Mouse (Mus musculus) limb, embryonic 10.5 days (tissue): Measurements from ENCODE around the gene Itm2b. TPM values are rescaled to one million over a fixed set of nuclear protein-coding genes. Genes with fewer than 3 reads are reported as not detected.

Source experiments
- DNase-seq: peaks from one replicate; pipeline ENCODE4 v3.0.0-alpha.2; 2017; ENCODE audit warnings: low spot score
- H3K27ac ChIP-seq: fragments of 300-500 bp; sonication (generic); 2 replicates; pipeline ENCODE4 v1.5.1; 2016; ENCODE audit warnings: mild to moderate bottlenecking
- H3K27me3 ChIP-seq: fragments of 300-500 bp; sonication (generic); 2 replicates; pipeline ENCODE4 v1.6.1; 2016; ENCODE audit warnings: low read depth, mild to moderate bottlenecking; ENCODE audit not compliant: poor library complexity, severe bottlenecking
- H3K36me3 ChIP-seq: fragments of 300-500 bp; sonication (generic); 2 replicates; pipeline ENCODE4 v1.6.1; 2016; ENCODE audit warnings: mild to moderate bottlenecking, moderate library complexity
- H3K4me1 ChIP-seq: fragments of 300-500 bp; sonication (generic); 2 replicates; pipeline ENCODE4 v1.6.1; 2016
- H3K4me3 ChIP-seq: fragments of 300-500 bp; sonication (generic); 2 replicates; pipeline ENCODE4 v1.5.1; 2016; ENCODE audit warnings: mild to moderate bottlenecking, moderate library complexity
- H3K9me3 ChIP-seq: fragments of 300-500 bp; sonication (generic); replicated peaks from 2 replicates; pipeline ENCODE4 v1.6.1; 2016; ENCODE audit warnings: mild to moderate bottlenecking
- WGBS: fragments of 180-500 bp; shearing (Covaris S2); methylation state at CpG from one replicate; pipeline ENCODE4 v1.1.7; 2016; 5-methylcytosine and 5-hydroxymethylcytosine counted together
- polyA plus RNA-seq: library from polyadenylated mRNA; unstranded; fragments of >200 nt; fragmentation: Nextera tagmentation; extraction: Ambion mirVana; gene quantifications from 2 replicates; pipeline ENCODE4 v1.2.1, GENCODE M21; 2016

Gene Itm2b
- polyA plus RNA-seq, 1 experiment from 2014 or later = 269 TPM

DNA sequence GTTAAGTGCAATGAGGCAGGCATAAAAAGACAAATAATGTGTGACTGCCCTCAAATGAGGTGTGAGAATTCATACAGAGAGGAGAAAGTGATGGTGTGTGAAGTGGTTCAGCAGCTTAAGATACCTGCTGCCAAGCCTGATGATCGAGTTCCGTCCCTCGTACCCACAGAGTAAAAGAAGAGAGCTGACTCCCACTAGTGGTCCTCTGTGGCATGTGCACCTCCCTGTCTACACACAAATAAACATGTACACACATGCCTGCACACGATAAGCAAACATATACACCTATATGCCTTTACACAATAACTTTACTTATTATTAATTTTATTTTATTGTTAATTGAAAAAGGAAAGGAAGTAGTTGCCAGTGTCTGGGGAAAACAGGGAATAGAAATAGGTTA is 39.5 kb downstream of the Itm2b start:
- H3K4me3 ChIP-seq = no peak overlapping the region
- DNase-seq = no peak

DNA sequence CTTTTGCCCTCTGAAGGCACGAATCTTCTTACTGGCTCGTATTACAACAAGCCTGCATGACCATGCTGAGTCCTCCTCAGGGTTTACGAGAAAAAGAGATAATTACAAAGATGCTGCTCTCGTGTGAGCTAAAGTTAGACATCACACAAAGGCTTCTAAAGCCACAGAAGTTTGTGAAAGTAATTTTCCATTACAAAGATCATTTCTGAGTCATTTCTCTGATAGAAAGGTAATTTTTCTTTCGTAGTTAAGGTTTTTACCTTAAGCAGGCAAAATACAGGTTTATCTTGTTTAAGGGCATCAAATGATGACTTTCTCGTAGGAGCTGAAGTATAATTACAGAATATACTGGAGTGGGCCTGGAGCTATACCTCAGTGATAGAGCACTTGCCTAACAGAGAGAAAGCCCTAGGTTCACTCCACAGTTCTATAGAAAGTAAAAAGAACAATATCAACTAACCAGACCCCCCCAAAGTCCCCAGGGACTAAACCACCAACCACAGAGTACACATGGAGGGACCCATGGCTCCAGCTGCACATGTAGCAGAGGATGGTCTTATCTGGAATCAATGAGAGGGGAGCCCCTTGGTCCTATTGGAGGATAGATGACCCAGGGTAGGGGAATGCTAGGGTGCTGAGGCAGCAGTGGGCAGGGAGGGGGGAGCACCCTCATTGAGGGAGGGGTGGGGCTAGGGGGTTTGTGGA is 44.9 kb downstream of the Itm2b start:
- Histone ChIP-seq H3K9me3 (no peaks in the 10 kb centered on the region), H3K4me3 (no peak overlapping the region), H3K27me3 (no peaks in the 10 kb centered on the region), H3K36me3 (no peaks in the 10 kb centered on the region), H3K4me1 (no peaks in the 10 kb centered on the region), H3K27ac (no peak overlapping the region)
- 53% methylated on average over 6 of the region's 6 CpGs for WGBS
- DNase-seq = no peak

More for the DNA sequence above, 39.5 kb downstream of the Itm2b start:
- no peaks in the 10 kb centered on the region for H3K27me3 ChIP-seq
- H3K4me1 ChIP-seq = peaks cover 4% of the 10 kb centered on the region; the same call in 1 of the 2 replicates
- H3K27ac ChIP-seq = no peak overlapping the region
- no peaks in the 10 kb centered on the region for H3K36me3 ChIP-seq
- no peaks in the 10 kb centered on the region for H3K9me3 ChIP-seq
- 90% methylated on average over 4 of the region's 4 CpGs for WGBS

GRCm38 (mm10) chr14:73339615-73340014 is 45.5 kb downstream of the Itm2b start:
- Histone ChIP-seq H3K27ac (no peak overlapping the region), H3K27me3 (no peaks in the 10 kb centered on the region), H3K9me3 (no peaks in the 10 kb centered on the region), H3K4me3 (no peak overlapping the region), H3K36me3 (no peaks in the 10 kb centered on the region), H3K4me1 (no peaks in the 10 kb centered on the region)
- no peak for DNase-seq
- 78% methylated on average over 3 of the region's 3 CpGs for WGBS

DNA sequence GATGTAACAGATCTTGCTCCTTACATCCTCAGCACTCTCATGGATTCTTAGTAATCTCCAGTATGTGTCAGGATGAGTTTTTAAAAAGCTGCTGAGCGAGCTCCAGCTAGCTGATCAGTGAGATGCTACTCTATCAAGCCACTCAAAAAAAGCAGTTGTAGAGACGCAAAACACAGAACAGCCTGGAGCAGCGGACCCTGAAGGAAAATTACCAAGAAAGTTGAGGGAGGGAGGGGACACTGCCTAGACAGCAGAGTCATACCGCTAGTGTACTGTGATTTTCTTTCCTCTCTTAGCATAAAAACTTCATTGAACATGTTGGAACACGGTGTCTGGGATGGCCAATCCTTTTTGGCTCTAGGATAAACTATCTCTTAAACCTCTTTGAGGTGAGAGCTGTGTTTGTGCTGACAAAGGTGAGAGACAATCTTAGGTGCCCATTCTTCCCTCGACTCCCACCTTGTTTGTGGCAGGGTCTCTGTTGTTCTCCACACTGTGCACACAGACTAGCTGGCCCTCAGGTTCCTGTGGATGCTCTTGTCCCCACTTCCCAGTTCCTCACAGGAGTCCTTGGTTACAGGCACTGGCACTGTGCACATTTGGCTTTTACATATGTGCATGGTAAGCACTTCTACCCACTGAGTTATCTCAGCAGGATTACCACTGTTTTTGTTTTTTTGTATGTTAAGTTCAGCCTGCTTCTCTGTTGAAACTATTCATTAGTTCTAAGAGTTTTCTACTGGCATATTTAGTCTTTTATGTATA is 48.6 kb downstream of the Itm2b start:
- Histone ChIP-seq H3K4me3 (no peak overlapping the region), H3K4me1 (no peaks in the 10 kb centered on the region), H3K9me3 (no peaks in the 10 kb centered on the region), H3K27me3 (no peaks in the 10 kb centered on the region), H3K27ac (no peak overlapping the region), H3K36me3 (no peaks in the 10 kb centered on the region)
- 81% methylated on average over 6 of the region's 6 CpGs for WGBS
- DNase-seq = no peak

GRCm38 (mm10) chr14:73334926-73335805 is 49.9 kb downstream of the Itm2b start:
- WGBS = 87% methylated on average over 22 of the region's 22 CpGs
- no peak overlapping the region for H3K27ac ChIP-seq

DNA sequence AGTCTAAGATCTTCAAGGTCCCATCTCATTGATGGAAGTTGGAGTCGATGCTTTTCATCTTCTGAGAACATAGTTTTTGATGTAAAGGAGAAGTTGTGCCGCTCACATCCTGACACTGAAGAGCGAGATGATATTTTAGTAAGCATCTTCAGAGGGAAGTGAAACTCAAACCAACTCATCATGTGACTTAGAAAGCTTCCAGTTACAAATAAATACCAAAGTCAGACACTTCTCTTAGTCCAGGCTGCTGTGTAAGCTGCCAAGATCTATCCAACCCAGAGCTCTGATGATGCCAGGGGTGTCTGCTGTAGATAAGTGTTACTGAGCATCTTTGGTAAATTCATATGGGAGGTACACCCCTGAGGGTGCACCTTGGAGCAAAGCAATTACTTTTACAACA is 51.2 kb downstream of the Itm2b start:
- 91% methylated on average over 3 of the region's 3 CpGs for WGBS
- no peaks in the 10 kb centered on the region for H3K9me3 ChIP-seq
- H3K36me3 ChIP-seq = no peaks in the 10 kb centered on the region
- no peak overlapping the region for H3K27ac ChIP-seq
- no peaks in the 10 kb centered on the region for H3K4me1 ChIP-seq
- no peaks in the 10 kb centered on the region for H3K27me3 ChIP-seq
- no peak overlapping the region for H3K4me3 ChIP-seq
- no peak for DNase-seq

More at GRCm38 (mm10) chr14:73334926-73335805, 49.9 kb downstream of the Itm2b start:
- no peaks in the 10 kb centered on the region for H3K27me3 ChIP-seq
- H3K4me3 ChIP-seq = no peak overlapping the region
- no peaks in the 10 kb centered on the region for H3K4me1 ChIP-seq
- H3K36me3 ChIP-seq = no peaks in the 10 kb centered on the region
- DNase-seq = no peak
- H3K9me3 ChIP-seq = no peaks in the 10 kb centered on the region

- H3K27me3 ChIP-seq = no peaks in the 10 kb centered on the region
- peaks cover 6% of the 10 kb centered on the region; the same call in 1 of the 2 replicates for H3K4me1 ChIP-seq
- DNase-seq = no peak
- H3K27ac ChIP-seq = no peak overlapping the region
- no peaks in the 10 kb centered on the region for H3K9me3 ChIP-seq
- no peaks in the 10 kb centered on the region for H3K36me3 ChIP-seq
- H3K4me3 ChIP-seq = no peak overlapping the region
- WGBS = 92% methylated on average over 4 of the region's 4 CpGs
Measured at GRCm38 (mm10) chr14:73331386-73331785, 53.7 kb downstream of the Itm2b start.

DNA sequence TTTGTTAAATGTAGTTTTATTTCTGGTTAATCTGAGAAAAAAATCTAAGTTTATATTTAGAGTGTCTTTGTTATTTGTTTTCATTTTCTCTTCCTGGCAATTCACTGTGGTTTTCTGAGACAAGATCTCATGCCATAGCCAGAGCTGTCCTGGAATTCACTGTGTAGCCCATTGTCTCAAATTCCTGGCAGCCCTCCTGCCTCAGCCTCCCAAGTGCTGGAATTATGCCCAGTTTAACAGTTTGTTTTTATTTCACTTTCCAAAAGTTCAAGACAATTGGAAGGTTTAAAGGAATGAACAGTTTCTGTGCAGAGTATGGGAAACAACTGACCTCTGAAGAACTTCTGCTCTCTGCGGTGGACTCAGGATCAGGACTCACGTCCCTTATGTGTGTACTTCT is 55.2 kb downstream of the Itm2b start:
- DNase-seq = no peak
- Histone ChIP-seq H3K9me3 (no peaks in the 10 kb centered on the region), H3K4me3 (no peak overlapping the region), H3K36me3 (no peaks in the 10 kb centered on the region), H3K27ac (no peak overlapping the region), H3K27me3 (no peaks in the 10 kb centered on the region), H3K4me1 (peaks cover 8% of the 10 kb centered on the region)
- 96% methylated on average over 2 of the region's 2 CpGs for WGBS

GRCm38 (mm10) chr14:73326511-73326910 is 58.6 kb downstream of the Itm2b start:
- Histone ChIP-seq H3K4me3 (peak overlapping the region; percentile 90), H3K36me3 (no peaks in the 10 kb centered on the region), H3K27me3 (no peaks in the 10 kb centered on the region), H3K9me3 (no peaks in the 10 kb centered on the region), H3K27ac (peak overlapping the region; percentile 90), H3K4me1 (peaks cover 13% of the 10 kb centered on the region)
- WGBS = 10% methylated on average over 8 of the region's 8 CpGs
- DNase-seq = no peak

- no peaks in the 10 kb centered on the region for H3K27me3 ChIP-seq
- H3K4me1 ChIP-seq = peaks cover 13% of the 10 kb centered on the region
- 2% methylated on average over 131 of the region's 135 CpGs for WGBS
- H3K27ac ChIP-seq = peak within 1 kb of the TSS; percentile 90
- peak within 1 kb of the TSS; percentile 90 for H3K4me3 ChIP-seq
- peak; percentile 87 for DNase-seq
- H3K36me3 ChIP-seq = no peaks in the 10 kb centered on the region
- no peaks in the 10 kb centered on the region for H3K9me3 ChIP-seq
Measured at GRCm38 (mm10) chr14:73325456-73326381, 59.4 kb downstream of the Itm2b start, which contains the start of gene Rb1. Gene Rb1 (minus strand): TSS chr14:73325822.

- DNase-seq = peak; percentile 70
- no peaks in the 10 kb centered on the region for H3K36me3 ChIP-seq
- H3K27me3 ChIP-seq = no peaks in the 10 kb centered on the region
- peak overlapping the region; percentile 90 for H3K4me3 ChIP-seq
- WGBS = under 1% methylated on average over 55 of the region's 55 CpGs
- H3K27ac ChIP-seq = peak overlapping the region; percentile 90
- no peaks in the 10 kb centered on the region for H3K9me3 ChIP-seq
- H3K4me1 ChIP-seq = peaks cover 13% of the 10 kb centered on the region
Measured at GRCm38 (mm10) chr14:73324634-73325455, 60.2 kb downstream of the Itm2b start.
